Mouse (Mus musculus) liver, embryonic 16.5 days (tissue): ENCODE data around the gene Bri3. TPM values are rescaled to one million over a fixed set of nuclear protein-coding genes. Genes with fewer than 3 reads are reported as not detected.
"Not testable (repeated sequence)": the region's sequence is repeated elsewhere in the genome, so short reads cannot be mapped to it uniquely, and the experiment has no call there.

ENCODE experiments used
- ATAC-seq: fragments of 200-750 bp; cut with Nextera tagmentation; 2 replicates; pipeline ENCODE4 v1.8.0; 2017; ENCODE audit warnings: low read depth, mild to moderate bottlenecking, moderate number of reproducible peaks, moderate library complexity
- H3K27ac ChIP-seq: fragments of 300-500 bp; sonication (generic); 2 replicates; pipeline ENCODE4 v1.5.1; 2014; ENCODE audit warnings: mild to moderate bottlenecking, low read length
- H3K27me3 ChIP-seq: fragments of 300-500 bp; sonication (generic); 2 replicates; pipeline ENCODE4 v1.6.1; 2014; ENCODE audit warnings: low read depth, low read length, mixed read lengths; ENCODE audit not compliant: control insufficient read depth, insufficient read depth
- H3K36me3 ChIP-seq: fragments of 300-500 bp; sonication (generic); 2 replicates; pipeline ENCODE4 v1.6.1; 2014; ENCODE audit warnings: mild to moderate bottlenecking; ENCODE audit not compliant: control insufficient read depth, insufficient read depth
- H3K4me1 ChIP-seq: fragments of 300-500 bp; sonication (generic); 2 replicates; pipeline ENCODE4 v1.6.1; 2014; ENCODE audit warnings: low read depth, low read length, mixed read lengths; ENCODE audit not compliant: control insufficient read depth
- H3K4me2 ChIP-seq: fragments of 300-500 bp; sonication (generic); 2 replicates; pipeline ENCODE4 v1.6.1; 2014; ENCODE audit warnings: low read depth, low read length, mixed read lengths
- H3K4me3 ChIP-seq: fragments of 300-500 bp; sonication (generic); 2 replicates; pipeline ENCODE4 v1.5.1; 2014; ENCODE audit warnings: low read depth, mild to moderate bottlenecking, low read length
- H3K9ac ChIP-seq: fragments of 300-500 bp; sonication (generic); 2 replicates; pipeline ENCODE4 v1.6.1; 2014; ENCODE audit warnings: low read depth, low read length
- H3K9me3 ChIP-seq: fragments of 300-500 bp; sonication (generic); replicated peaks from 2 replicates; pipeline ENCODE4 v1.6.1; 2016; ENCODE audit warnings: low read length; ENCODE audit not compliant: control insufficient read depth
- WGBS: fragments of 180-500 bp; shearing (Covaris S2); extraction: QIAGEN DNeasy Blood & Tissue Kit; methylation state at CpG from one replicate; pipeline ENCODE4 v1.1.7; 2014; ENCODE audit not compliant: insufficient replicate concordance; 5-methylcytosine and 5-hydroxymethylcytosine counted together
- polyA plus RNA-seq: library from polyadenylated mRNA; unstranded; fragments of >200 nt; fragmentation: Nextera tagmentation; extraction: Ambion mirVana; gene quantifications from 2 replicates; pipeline ENCODE4 v1.2.1, GENCODE M21; 2015

Bri3 gene
- polyA plus RNA-seq, 1 experiment from 2014 or later: 21.8 TPM

GRCm38 (mm10) chr5:144335357-144335756, 91.1 kb downstream of the Bri3 start:
- not testable (repeated sequence) for H3K27me3 ChIP-seq, H3K27ac ChIP-seq, H3K9me3 ChIP-seq, H3K9ac ChIP-seq, H3K4me3 ChIP-seq, H3K36me3 ChIP-seq, H3K4me2 ChIP-seq, ATAC-seq, H3K4me1 ChIP-seq
- 64% methylated on average over 6 of the region's 6 CpGs for WGBS

GRCm38 (mm10) chr5:144338787-144339186, 94.5 kb downstream of the Bri3 start:
- no peaks in the 10 kb centered on the region for H3K36me3 ChIP-seq
- ATAC-seq: no peak
- H3K4me2 ChIP-seq: no peak overlapping the region
- no peak overlapping the region for H3K27ac ChIP-seq
- no peak overlapping the region for H3K4me3 ChIP-seq
- no peak overlapping the region for H3K9ac ChIP-seq
- peaks cover 8% of the 10 kb centered on the region for H3K4me1 ChIP-seq
- WGBS: 24% methylated on average over 1 of the region's 1 CpGs
- no peaks in the 10 kb centered on the region for H3K9me3 ChIP-seq
- H3K27me3 ChIP-seq: no peaks in the 10 kb centered on the region

- Histone ChIP-seq H3K27ac (no peak overlapping the region), H3K4me2 (no peak overlapping the region), H3K4me3 (no peak overlapping the region), H3K9ac (no peak overlapping the region), H3K36me3 (no peaks in the 10 kb centered on the region), H3K4me1 (peaks cover 8% of the 10 kb centered on the region), H3K27me3 (no peaks in the 10 kb centered on the region), H3K9me3 (no peaks in the 10 kb centered on the region)
- WGBS: 33% methylated on average over 1 of the region's 1 CpGs
- peak; percentile 37; the same call in 1 of the 2 replicates for ATAC-seq
These were observed 96.8 kb downstream of the Bri3 start for GRCm38 (mm10) chr5:144341085-144341484.

- H3K4me3 ChIP-seq: no peak overlapping the region
- H3K36me3 ChIP-seq: no peaks in the 10 kb centered on the region
- 39% methylated on average over 6 of the region's 6 CpGs for WGBS
- H3K4me2 ChIP-seq: no peak overlapping the region
- no peak overlapping the region for H3K27ac ChIP-seq
- H3K9ac ChIP-seq: no peak overlapping the region
- no peaks in the 10 kb centered on the region for H3K9me3 ChIP-seq
- H3K4me1 ChIP-seq: peaks cover 2% of the 10 kb centered on the region; the same call in 1 of the 2 replicates
- no peak for ATAC-seq
- no peaks in the 10 kb centered on the region for H3K27me3 ChIP-seq
These were observed 100.4 kb downstream of the Bri3 start for GRCm38 (mm10) chr5:144344592-144344991.

- Histone ChIP-seq H3K27me3 (peaks cover 3% of the 10 kb centered on the region; the same call in 1 of the 2 replicates), H3K4me3 (no peak overlapping the region), H3K4me1 (no peaks in the 10 kb centered on the region), H3K9ac (no peak overlapping the region), H3K36me3 (no peaks in the 10 kb centered on the region), H3K9me3 (no peaks in the 10 kb centered on the region), H3K4me2 (no peak overlapping the region), H3K27ac (no peak overlapping the region)
- 42% methylated on average over 8 of the region's 8 CpGs for WGBS
- ATAC-seq: no peak
These were observed 106.9 kb downstream of the Bri3 start for GRCm38 (mm10) chr5:144351185-144351584.

GRCm38 (mm10) chr5:144352250-144353047, 108.2 kb downstream of the Bri3 start:
- Histone ChIP-seq H3K4me1 (no peaks in the 10 kb centered on the region), H3K4me2 (no peak overlapping the region), H3K9ac (no peak overlapping the region), H3K9me3 (no peaks in the 10 kb centered on the region), H3K27ac (no peak overlapping the region), H3K36me3 (no peaks in the 10 kb centered on the region), H3K4me3 (no peak overlapping the region), H3K27me3 (peaks cover 10% of the 10 kb centered on the region)
- ATAC-seq: no peak
- WGBS: 62% methylated on average over 9 of the region's 9 CpGs

GRCm38 (mm10) chr5:144356776-144357455, 112.7 kb downstream of the Bri3 start:
- peak overlapping the region; percentile 39; the same call in 1 of the 2 replicates for H3K27ac ChIP-seq
- H3K4me2 ChIP-seq: peak overlapping the region; percentile 54
- H3K4me1 ChIP-seq: no peaks in the 10 kb centered on the region; the same call in 1 of the 2 replicates
- H3K9me3 ChIP-seq: no peaks in the 10 kb centered on the region
- ATAC-seq: no peak
- peaks cover 24% of the 10 kb centered on the region for H3K27me3 ChIP-seq
- no peaks in the 10 kb centered on the region for H3K36me3 ChIP-seq
- peak overlapping the region; percentile 61 for H3K4me3 ChIP-seq
- H3K9ac ChIP-seq: peak overlapping the region; percentile 26
- 11% methylated on average over 17 of the region's 17 CpGs for WGBS

- no peaks in the 10 kb centered on the region; the same call in 1 of the 2 replicates for H3K4me1 ChIP-seq
- peak overlapping the region; percentile 26 for H3K9ac ChIP-seq
- H3K36me3 ChIP-seq: no peaks in the 10 kb centered on the region
- ATAC-seq: peak; percentile 1; the same call in 1 of the 2 replicates
- 3% methylated on average over 27 of the region's 27 CpGs for WGBS
- H3K4me3 ChIP-seq: peak overlapping the region; percentile 61
- H3K4me2 ChIP-seq: peak overlapping the region; percentile 54
- peaks cover 24% of the 10 kb centered on the region for H3K27me3 ChIP-seq
- H3K9me3 ChIP-seq: no peaks in the 10 kb centered on the region
- H3K27ac ChIP-seq: peak overlapping the region; percentile 45
These were observed 113.3 kb downstream of the Bri3 start for GRCm38 (mm10) chr5:144357551-144357880.
